Mouse (Mus musculus) megakaryocyte, embryonic 14.5 days (primary cell): ENCODE results near the gene Nkd1.

Experiments
- FLI1 ChIP-seq: IDR thresholded peaks from 2 replicates; pipeline ENCODE4 v1.6.1; 2012; ENCODE audit warnings: low read length, inconsistent platforms, mixed read lengths
- GATA1 ChIP-seq: IDR thresholded peaks from 3 replicates; pipeline ENCODE4 v1.6.1; 2012; ENCODE audit warnings: mixed read lengths, low read length, inconsistent platforms, borderline replicate concordance

DNA sequence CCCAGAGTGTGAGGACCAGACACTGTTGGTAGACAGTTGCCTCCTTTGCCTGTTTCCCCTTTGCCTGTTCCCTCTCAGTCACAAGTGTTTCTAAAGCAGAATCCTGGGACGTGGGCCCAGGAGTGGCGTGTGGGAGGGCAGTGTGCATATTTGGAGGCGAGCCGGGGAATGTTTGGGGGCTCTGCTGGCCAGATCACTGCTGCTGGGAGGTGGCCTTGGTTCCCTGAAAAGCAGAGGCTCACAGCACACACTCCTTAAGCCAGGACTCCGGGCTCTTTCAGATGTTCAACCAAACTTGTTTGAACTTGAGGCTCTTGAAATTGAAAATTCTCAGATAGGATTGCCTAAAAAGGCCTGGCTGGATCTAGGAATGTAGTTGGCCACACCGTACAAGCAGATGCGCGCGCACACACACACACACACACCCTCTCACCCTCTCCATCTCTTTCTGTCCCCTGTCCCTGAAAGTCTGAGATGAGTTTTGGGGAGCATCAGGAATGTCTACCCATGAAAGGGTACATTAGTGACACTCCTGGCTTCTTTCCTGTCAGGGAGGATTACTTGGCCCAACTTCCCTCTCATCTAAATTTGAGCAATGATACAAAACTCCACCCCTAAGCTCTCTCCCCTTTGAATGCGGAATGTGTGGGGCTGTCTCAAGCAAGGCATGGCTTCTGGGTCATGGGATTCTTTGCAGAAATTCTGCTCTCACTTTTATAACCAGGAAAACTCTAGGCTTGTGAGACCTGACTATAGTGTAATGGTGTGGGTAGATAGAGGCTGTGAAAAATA, 55.4 kb downstream of the Nkd1 start:
- TF ChIP-seq FLI1 (no peak), GATA1 (no peak)
